Mouse (Mus musculus) brain, embryonic 14.5 days (tissue): ENCODE results near the gene Fut8.
"Not testable (repeated sequence)": the region's sequence is repeated elsewhere in the genome, so short reads cannot be mapped to it uniquely, and the experiment has no call there.

Source experiments
- CTCF ChIP-seq: fragments of 200-500 bp; IDR thresholded peaks from 2 replicates; pipeline ENCODE4 v1.5.1; 2012; ENCODE audit warnings: inconsistent platforms, mild to moderate bottlenecking, moderate library complexity, borderline replicate concordance; ENCODE audit not compliant: insufficient read depth, insufficient read length; ENCODE audit errors: extremely low read depth
- POLR2A ChIP-seq: fragments of 200-500 bp; IDR thresholded peaks from 2 replicates; pipeline ENCODE4 v1.6.1; 2012; ENCODE audit warnings: mild to moderate bottlenecking, inconsistent platforms, borderline replicate concordance; ENCODE audit not compliant: poor library complexity, insufficient read depth, insufficient read length, severe bottlenecking; ENCODE audit errors: extremely low read depth

GRCm38 (mm10) chr12:77524014-77524413 is 286.1 kb downstream of the Fut8 start:
- TF ChIP-seq CTCF, POLR2A: not testable (repeated sequence)
